Mouse (Mus musculus): ENCODE results near the gene Kcnh6.
A peak's percentile ranks its signal among the peaks of the same experiment; 100 is the strongest.
"Not testable (repeated sequence)": the region's sequence is repeated elsewhere in the genome, so short reads cannot be mapped to it uniquely, and the experiment has no call there.

Kcnh6 gene

GRCm38 (mm10) chr11:106063756-106064155, 55.8 kb downstream of the Kcnh6 start:
- no peak for DNase-seq (ENCODE audit: low spot score)

GRCm38 (mm10) chr11:106065073-106065922, 57.4 kb downstream of the Kcnh6 start:
- no peak for DNase-seq (ENCODE audit: low spot score)

GRCm38 (mm10) chr11:106065923-106066571, 58.1 kb downstream of the Kcnh6 start, which contains the start of gene Taco1:
Gene Taco1 (plus strand): TSS chr11:106066061.
- peak; percentile 94 for DNase-seq (ENCODE audit: low spot score)

- DNase-seq (ENCODE audit: low spot score), result not testable (repeated sequence)
These were observed 58.7 kb downstream of the Kcnh6 start for GRCm38 (mm10) chr11:106066616-106067015.

GRCm38 (mm10) chr11:106073774-106074173, 65.8 kb downstream of the Kcnh6 start:
- no peak for DNase-seq (ENCODE audit: low spot score)

- DNase-seq (ENCODE audit: low spot score), result peak; percentile 27
These were observed 68.4 kb downstream of the Kcnh6 start for GRCm38 (mm10) chr11:106076321-106076720.
